Mouse (Mus musculus): ENCODE data around the gene Hs6st3.
A peak's percentile ranks its signal among the peaks of the same experiment; 100 is the strongest.

The Hs6st3 gene

GRCm38 (mm10) chr14:119137906-119138785 is at the start of gene Hs6st3:
Gene Hs6st3, plus strand, starts transcription at chr14:119138341.
- DNase-seq, result peak; percentile 60 to 62

- peak; percentile 97 to 98 for DNase-seq
These were observed 39.1 kb upstream of the Hs6st3 start, which contains the start of gene Uggt2 for GRCm38 (mm10) chr14:119098851-119099569. Gene Uggt2, minus strand, starts transcription at chr14:119099430.

DNA sequence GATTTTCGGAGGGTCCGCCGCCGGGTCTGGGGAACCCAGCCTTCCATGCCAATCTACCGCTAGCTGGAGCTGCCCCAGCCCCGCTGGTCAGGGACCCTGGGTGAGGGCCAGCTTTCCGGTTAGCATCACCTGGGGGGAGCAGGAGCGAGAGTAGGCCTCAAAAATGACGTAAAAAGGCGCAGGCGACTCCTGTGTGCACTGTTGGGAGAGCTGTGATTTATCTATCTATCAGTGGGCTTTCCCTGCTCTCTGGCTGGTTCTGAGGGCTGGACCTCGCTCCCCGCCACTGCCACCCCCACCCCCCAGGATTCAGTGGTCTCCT is 38.6 kb upstream of the Hs6st3 start:
- no peak for DNase-seq

GRCm38 (mm10) chr14:119107591-119107990 is 30.6 kb upstream of the Hs6st3 start:
- peak; percentile 90 for DNase-seq

- DNase-seq, result peak in 1 of 2 experiments; percentile 16
These were observed 29.3 kb upstream of the Hs6st3 start for GRCm38 (mm10) chr14:119108776-119109301.

DNA sequence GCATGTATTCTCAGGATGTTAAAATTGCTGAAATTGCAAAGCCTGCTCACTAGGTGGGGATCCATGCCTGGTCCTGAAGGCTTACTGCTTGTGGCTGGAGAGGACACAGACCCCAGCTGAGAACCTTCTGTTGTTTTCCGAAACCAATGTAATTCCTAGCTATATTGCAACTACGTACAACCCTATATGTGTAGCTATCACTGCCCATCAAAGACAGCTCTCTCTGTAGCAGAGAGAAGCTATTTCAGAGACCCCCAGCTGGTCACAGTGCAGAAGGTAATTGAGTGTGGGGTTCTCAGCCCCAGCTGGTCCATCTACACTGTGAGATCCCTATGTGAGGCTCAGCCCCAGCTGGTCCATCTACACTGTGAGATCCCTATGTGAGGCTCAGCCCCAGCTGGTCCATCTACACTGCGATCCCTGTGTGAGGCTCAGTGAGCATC is 28.3 kb upstream of the Hs6st3 start:
- DNase-seq, result peak; percentile 54 to 63

DNA sequence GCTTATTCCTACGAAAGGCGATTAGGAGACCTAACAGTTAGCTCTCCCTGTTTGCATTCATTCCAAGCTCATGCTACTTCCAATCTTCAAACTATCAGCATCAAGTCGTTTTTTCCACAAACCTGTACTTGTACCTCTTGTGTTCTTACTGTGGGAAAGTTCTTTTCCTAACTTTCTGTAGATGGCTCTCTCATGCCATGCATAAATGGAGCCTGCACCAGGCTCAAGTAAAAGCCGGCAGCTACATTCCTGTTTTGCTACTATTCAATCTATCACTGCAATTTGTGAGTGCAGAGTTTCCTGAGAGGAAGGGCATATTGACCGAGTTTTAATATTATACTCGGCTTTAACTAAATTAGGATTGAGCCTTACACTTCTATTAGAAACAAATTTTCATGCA is 25.6 kb upstream of the Hs6st3 start:
- DNase-seq, result no peak

- DNase-seq, result no peak
These were observed 14.6 kb upstream of the Hs6st3 start for GRCm38 (mm10) chr14:119123582-119123981.

DNA sequence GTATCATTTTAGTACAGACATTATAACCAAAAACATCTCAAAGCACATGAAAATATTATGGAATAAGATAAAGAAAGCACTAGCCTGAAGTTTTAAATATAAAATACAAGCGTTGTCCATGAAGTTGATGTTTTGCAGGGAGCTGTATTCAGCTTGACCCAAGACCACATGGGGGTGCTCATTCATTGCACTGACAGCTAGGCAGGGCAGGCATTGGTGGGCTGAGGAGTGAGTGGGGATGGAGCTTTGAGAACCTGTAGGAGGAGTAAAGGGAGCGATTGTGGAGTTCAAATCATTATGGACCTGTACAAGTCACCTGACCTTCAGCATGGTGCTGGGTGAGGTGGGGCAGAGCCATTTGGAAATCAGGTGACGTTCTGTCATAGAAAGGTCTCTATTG is 14.1 kb upstream of the Hs6st3 start:
- peak; percentile 72 to 76 for DNase-seq

- no peak for DNase-seq
These were observed 12.3 kb upstream of the Hs6st3 start for GRCm38 (mm10) chr14:119125840-119126239.

DNA sequence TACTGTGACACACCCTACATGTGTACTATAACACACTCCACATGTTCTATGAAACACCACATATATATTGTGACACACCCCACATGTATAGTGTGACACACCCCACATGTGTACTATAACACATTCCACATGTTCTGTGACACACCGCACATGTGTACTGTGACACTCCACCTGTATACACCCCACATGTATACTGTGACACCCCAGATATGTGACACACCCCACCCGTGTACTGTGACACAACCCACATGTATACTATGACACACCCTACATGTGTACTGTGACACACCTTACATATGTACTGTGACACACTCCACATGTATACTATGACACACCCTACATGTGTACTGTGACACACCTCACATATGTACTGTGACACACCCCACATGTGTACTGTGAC is 10.8 kb upstream of the Hs6st3 start:
- no peak for DNase-seq

DNA sequence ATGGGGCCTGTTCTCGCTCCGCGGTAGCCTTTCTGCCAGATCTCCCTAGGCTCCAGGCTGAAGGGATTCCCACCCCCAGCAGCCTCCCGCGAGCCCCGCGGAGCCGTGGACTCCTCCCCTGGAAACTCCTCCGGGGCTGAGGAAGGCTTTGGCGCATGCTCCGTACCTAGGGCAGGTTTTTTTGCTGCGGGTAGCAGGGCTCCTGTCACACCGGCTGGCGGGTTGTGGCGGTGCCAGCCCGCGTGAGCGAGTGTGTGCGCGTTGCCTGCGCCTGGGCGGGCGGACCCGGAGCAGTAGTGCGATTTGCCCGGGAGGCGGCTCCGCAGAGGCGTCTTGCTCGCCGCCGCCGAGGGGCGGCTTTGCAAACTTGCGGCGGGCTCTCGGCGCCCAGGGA is 632 bp upstream of the Hs6st3 start:
- peak; percentile 92 to 95 for DNase-seq

DNA sequence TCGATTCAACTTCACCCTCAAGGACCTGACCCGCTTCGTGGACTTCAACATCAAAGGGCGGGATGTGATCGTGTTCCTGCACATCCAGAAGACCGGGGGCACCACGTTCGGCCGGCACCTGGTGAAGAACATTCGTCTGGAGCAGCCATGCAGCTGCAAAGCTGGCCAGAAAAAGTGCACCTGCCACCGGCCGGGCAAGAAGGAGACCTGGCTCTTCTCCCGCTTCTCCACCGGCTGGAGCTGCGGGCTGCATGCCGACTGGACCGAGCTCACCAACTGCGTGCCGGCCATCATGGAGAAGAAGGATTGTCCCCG is 602 bp downstream of the Hs6st3 start:
- peak; percentile 62 to 65 for DNase-seq

DNA sequence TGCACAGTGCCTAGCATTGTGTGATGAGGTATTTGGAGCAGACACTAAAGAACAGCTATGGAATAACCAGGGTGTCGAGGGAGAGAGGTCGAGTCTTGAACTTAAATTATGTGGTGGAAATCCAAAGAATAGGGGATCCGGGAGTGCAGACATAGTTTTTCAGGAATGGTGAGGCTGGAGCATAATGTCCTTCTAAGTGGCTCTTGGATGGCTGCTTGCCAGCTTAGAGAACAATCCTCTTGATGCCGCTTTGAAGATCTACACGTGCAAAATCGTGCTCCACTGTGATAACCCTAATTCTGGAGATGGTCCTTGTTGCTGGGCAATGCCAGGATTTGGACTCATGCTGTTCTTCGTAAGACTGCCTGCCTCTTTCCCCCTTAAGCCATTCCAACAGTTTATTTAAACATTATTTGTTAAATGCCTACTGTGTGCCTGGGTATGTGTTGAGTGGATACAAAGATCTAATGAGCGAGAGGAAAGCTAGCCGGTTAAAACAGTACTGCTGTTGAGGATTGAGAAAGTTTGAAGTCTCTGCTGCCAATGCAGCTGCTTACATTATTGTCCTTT is 1.3 kb downstream of the Hs6st3 start:
- DNase-seq, result peak; percentile 38 to 45

DNA sequence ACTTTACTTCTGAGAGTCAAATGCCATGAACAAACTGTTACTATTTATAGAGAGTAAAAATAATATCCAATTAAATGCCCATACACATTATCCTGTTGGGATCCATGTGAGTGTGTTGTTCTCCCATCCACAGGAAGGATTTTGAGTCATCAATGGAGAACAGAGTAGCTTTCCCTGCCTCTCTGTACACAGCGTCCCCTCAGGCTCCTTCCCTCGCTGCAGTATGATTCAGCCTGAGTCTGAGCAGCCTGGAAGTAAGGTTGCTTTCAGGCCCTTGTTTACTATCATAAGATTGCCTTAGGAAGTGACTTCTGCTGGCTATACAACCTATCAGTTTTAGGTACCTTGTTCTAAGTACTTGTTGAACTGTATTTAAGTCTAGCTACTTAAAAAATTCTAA is 14.9 kb downstream of the Hs6st3 start:
- DNase-seq, result no peak

DNA sequence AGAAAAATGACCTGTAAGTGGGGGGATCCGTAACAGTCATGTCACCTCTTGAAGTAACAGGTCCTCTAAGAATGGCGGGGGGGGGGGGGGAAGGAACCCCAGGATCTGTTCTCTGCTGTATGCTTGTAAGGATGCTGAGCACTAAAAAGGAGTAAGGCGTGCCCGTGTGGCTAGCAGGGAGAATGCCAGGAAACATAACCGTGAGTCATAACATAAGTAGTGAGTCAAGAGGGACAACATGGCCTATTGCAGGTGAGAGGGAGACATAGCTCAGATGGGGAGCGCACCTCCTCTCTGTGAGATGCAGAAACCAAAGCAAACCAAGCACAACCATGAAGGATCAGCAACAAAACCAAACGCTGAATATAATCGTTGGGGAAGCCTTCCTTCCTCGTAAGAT is 55.8 kb downstream of the Hs6st3 start:
- no peak for DNase-seq

GRCm38 (mm10) chr14:119203508-119203907 is 65.4 kb downstream of the Hs6st3 start:
- no peak for DNase-seq

GRCm38 (mm10) chr14:119215576-119216309 is 77.6 kb downstream of the Hs6st3 start:
- DNase-seq, result no peak

DNA sequence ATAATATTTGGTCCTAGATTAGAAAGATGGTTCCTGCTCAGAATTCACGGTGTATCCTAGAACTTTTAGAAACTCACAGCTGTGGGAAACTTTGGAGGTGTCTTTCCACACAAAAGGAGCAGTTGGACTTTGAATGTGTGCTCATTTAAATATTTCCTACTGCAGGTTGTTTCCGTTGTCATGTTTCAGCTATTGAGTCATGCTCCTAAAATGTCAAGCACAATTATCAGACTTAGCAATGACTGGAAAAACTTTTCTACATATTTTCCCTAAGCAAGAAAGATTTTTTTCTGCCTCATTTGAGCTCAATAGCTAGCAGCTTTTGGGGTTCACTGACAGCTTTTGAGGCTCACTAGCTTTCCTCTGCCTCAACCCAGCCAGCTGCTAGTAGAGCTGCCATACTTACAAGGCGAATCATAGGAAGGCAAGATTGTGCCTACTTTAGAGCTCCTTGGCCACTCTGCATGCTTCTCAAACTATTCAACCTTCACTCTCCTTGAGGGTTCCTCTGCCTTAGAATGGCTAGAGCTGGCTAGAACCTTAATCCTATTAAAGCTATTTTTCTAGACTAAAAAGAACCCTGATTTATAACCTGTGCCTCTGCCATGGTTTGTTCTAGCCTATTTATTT is 89.7 kb downstream of the Hs6st3 start:
- DNase-seq, result no peak

DNA sequence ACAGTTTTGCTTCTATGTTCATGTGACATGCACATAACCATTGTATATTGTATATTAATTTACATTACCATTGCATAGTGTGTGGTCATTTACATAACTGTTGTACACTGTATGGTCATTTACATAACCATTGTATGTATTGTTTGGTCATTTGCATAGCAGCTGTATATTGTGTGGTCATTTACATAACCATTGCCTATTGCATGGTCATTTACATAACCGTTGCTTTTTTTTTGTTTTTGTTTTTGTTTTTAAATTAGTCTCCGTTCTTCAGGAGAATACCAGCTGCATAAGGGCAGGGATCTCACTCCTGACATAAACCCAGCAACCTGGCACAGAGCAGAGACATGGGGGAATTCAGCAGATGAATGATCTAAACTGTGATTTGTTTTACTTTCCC is 95.5 kb downstream of the Hs6st3 start:
- DNase-seq, result no peak

DNA sequence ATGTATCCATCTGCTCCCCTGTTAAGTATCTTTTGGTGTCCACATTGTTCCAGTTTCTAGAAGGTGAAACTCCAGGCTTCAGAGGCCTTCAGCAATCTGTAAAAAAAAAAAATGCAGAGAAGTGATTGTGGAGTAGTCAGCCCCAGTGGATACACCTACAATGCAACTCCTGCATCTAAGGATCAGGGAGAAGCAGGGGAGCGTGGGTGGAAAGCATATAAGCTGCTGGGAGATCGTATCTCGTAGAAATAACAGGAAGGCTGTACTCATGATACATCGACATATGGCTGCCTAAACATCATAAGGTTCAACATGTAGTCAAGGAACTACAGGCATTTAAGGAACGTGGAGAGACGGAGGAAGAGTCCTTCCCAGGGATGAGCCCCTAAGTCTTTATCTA is 109.0 kb downstream of the Hs6st3 start:
- no peak for DNase-seq

DNA sequence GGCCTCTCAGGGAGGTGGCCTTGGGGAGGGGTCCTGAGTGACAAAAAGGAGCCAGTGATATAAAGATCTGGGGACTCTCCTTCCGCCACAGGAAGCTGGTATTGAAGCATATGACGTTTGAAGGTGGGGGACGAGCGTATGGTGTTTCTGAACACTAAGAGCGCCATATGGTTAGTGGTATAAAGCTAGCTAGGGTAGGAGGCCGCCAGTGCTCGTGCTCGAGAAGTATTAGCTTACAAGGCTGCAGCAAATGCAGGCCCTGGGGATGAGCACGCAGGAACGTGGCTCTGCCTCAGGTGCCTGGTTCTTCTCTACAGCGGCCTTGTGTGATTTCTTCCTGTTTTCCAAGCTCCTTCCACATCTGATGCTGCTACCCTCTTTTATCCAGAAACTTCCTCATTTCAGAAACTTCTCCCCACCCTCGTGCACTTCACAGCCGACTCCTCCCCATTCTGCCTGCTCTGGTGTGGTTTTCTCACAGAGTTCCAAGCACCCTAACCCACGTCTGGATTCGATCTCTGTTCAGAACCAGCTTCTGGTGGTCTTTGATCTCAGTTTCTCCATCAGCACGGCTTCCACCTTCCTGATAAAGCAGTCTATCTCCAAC is 110.0 kb downstream of the Hs6st3 start:
- DNase-seq, result no peak

All from cerebellum, postnatal 14 days (tissue).